ENCODE assay signal across 25 mouse cellular contexts in the genomic region with DNA sequence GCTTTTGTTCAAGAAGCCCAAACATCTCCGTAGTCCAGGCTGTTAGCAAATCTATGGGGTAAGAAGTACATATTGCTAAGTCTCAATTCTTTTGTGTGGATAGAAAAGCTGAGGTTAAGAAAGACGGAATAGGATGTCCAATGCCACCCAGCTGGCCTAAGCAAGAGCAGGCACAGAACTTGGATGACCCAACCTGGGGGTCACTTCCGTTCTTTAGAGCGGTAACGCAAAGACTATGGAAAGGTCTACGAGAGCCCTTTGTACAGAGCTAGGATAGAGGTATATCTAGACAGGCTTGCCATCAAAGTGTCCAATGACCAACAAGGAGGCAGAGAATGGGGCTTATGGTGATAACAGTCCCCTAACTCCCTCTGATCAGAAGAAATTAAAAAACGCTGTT. TPM values are rescaled to one million over a fixed set of nuclear protein-coding genes. Genes with fewer than 3 reads are reported as not detected.
A peak's percentile ranks its signal among the peaks of the same experiment; 100 is the strongest.
DNase-seq lines count a peak whose midpoint lies in the region; ATAC-seq and TF ChIP-seq lines count a peak whose summit lies in the region.
"Had no signal": no experiment of that assay in that cellular context is flagged by ENCODE, and none has a peak within 500 bp of the region (broad histone marks: within the 10 kb centered on the region; RNA-seq: fewer than 3 reads in every experiment).

No protein-coding gene starts in this region.

- H3K9ac ChIP-seq in heart, embryonic 13.5 days = no peak overlapping the region
- H3K9ac ChIP-seq in liver, embryonic 11.5 days (ENCODE audit: low read depth, low read length) = no peak overlapping the region
- H3K9ac ChIP-seq: forebrain, embryonic 13.5 days; heart, embryonic 15.5 days; hindbrain, embryonic 13.5 days; intestine, embryonic 15.5 days had no signal

- H3K4me1 ChIP-seq in heart, embryonic 13.5 days = peaks cover 27% of the 10 kb centered on the region
- peaks cover 15% of the 10 kb centered on the region for H3K4me1 ChIP-seq in liver, embryonic 11.5 days (replicated peaks; ENCODE audit: control insufficient read depth, insufficient read depth, low read length)
- H3K4me1 ChIP-seq: forebrain, embryonic 13.5 days; heart, embryonic 10.5 days; intestine, embryonic 15.5 days had no signal

- ATAC-seq in heart, embryonic 13.5 days (ENCODE audit: extremely low read depth, insufficient number of reproducible peaks, low FRiP score, low TSS enrichment) = no peak
- no peak for ATAC-seq in liver, embryonic 11.5 days (replicated peaks; ENCODE audit: low FRiP score)
- ATAC-seq: activated CD4-positive, CD25-positive, alpha-beta regulatory T cell, adult 4 months; forebrain, embryonic 13.5 days; forebrain, embryonic 16.5 days; hindbrain, embryonic 16.5 days; intestine, embryonic 15.5 days had no signal

- DNase-seq in gastrocnemius, adult 2 months = no peak
- DNase-seq in gastrocnemius, adult 18-20 months (ENCODE audit: low spot score) = no peak
- no peak for DNase-seq in heart, postnatal 25 days (ENCODE audit: low spot score)
- peak; percentile 6 for DNase-seq in liver, embryonic 11.5 days (ENCODE audit: low spot score)
- no peak for DNase-seq in liver
- DNase-seq in adrenal gland, adult 8-10 months = no peak
- DNase-seq in spleen, postnatal 4 days (ENCODE audit: low spot score in 2 of 2) = no peak
- DNase-seq: adrenal gland, postnatal 14 days; cerebellum, adult 18-20 months; cerebellum, adult 9-10 months; cerebellum, postnatal 14 days; gastrocnemius, postnatal 25 days; heart, postnatal 36 days; kidney, adult 11 months had no signal

- intact Hi-C loops in gastrocnemius, adult 2 months (cut with DNase I) = no loop called here
- intact Hi-C loops in heart, postnatal 25 days (cut with DNase I) = no loop called here

- no peaks in the 10 kb centered on the region for H3K9me3 ChIP-seq in heart, embryonic 13.5 days
- H3K9me3 ChIP-seq in liver, embryonic 11.5 days (ENCODE audit: control insufficient read depth, low read length) = no peaks in the 10 kb centered on the region
- H3K9me3 ChIP-seq: forebrain, embryonic 10.5 days; forebrain, embryonic 13.5 days; heart, embryonic 10.5 days; heart, embryonic 15.5 days; hindbrain, embryonic 10.5 days; hindbrain, embryonic 13.5 days; intestine, embryonic 15.5 days had no signal

- WGBS in heart, embryonic 13.5 days = 86% methylated on average over 7 of the region's 7 CpGs
- 88% methylated on average over 7 of the region's 7 CpGs for WGBS in liver, embryonic 11.5 days

- no peak for TF ChIP-seq CTCF in gastrocnemius, adult 2 months (IDR thresholded peaks at IDR 0.05)

- peak overlapping the region; percentile 43 for H3K27ac ChIP-seq in gastrocnemius, adult 2 months
- H3K27ac ChIP-seq in heart, embryonic 13.5 days (replicated peaks) = peak overlapping the region; percentile 8; the same call in 1 of the 2 replicates
- H3K27ac ChIP-seq in liver, embryonic 11.5 days (ENCODE audit: low read depth, low read length) = no peak overlapping the region
- H3K27ac ChIP-seq: forebrain, embryonic 10.5 days; forebrain, embryonic 13.5 days; heart, embryonic 10.5 days; hindbrain, embryonic 10.5 days; hindbrain, embryonic 13.5 days; intestine, embryonic 15.5 days had no signal

- no peaks in the 10 kb centered on the region for H3K27me3 ChIP-seq in heart, embryonic 13.5 days (replicated peaks)
- no peaks in the 10 kb centered on the region for H3K27me3 ChIP-seq in liver, embryonic 11.5 days (replicated peaks; ENCODE audit: control insufficient read depth, insufficient read depth, low read length)
- H3K27me3 ChIP-seq: forebrain, embryonic 13.5 days; heart, embryonic 15.5 days; hindbrain, embryonic 13.5 days; intestine, embryonic 15.5 days had no signal

- H3K36me3 ChIP-seq in heart, embryonic 13.5 days = no peaks in the 10 kb centered on the region
- H3K36me3 ChIP-seq in liver, embryonic 11.5 days (ENCODE audit: control insufficient read depth, insufficient read depth, low read length) = no peaks in the 10 kb centered on the region
- H3K36me3 ChIP-seq: forebrain, embryonic 10.5 days; heart, embryonic 10.5 days; heart, embryonic 15.5 days; hindbrain, embryonic 10.5 days; hindbrain, embryonic 13.5 days; intestine, embryonic 15.5 days had no signal

- no peak overlapping the region for H3K4me2 ChIP-seq in heart, embryonic 13.5 days
- no peak overlapping the region for H3K4me2 ChIP-seq in liver, embryonic 11.5 days
- H3K4me2 ChIP-seq: forebrain, embryonic 13.5 days; heart, embryonic 15.5 days; hindbrain, embryonic 13.5 days; intestine, embryonic 15.5 days had no signal

- no peak overlapping the region; the same call in 1 of the 2 replicates for H3K4me3 ChIP-seq in gastrocnemius, adult 2 months
- no peak overlapping the region for H3K4me3 ChIP-seq in heart, embryonic 13.5 days
- H3K4me3 ChIP-seq in liver, embryonic 11.5 days (ENCODE audit: low read depth, low read length) = no peak overlapping the region
- H3K4me3 ChIP-seq: forebrain, embryonic 10.5 days; forebrain, embryonic 13.5 days; heart, embryonic 10.5 days; heart, embryonic 15.5 days; hindbrain, embryonic 10.5 days; hindbrain, embryonic 13.5 days; intestine, embryonic 15.5 days had no signal

RNA-seq across cellular contexts. Expression of gene Fli1, which starts 15.3 kb away (rescaled TPM):
- total RNA-seq in gastrocnemius, adult 2 months (2021) = 1 to 10 TPM; 7.9 to 8.5 TPM
- total RNA-seq in gastrocnemius, adult 18-20 months (2021) = 1 to 10 TPM; 5.3 to 7.2 TPM
- polyA plus RNA-seq in heart, embryonic 13.5 days (2015; fragmentation: Nextera tagmentation; extraction: Ambion mirVana) = 18.3 and 18.6 TPM in 2 replicates
- total RNA-seq in heart, postnatal 25 days (2021) = 10 to 100 TPM; 26.4 to 28.2 TPM
- polyA plus RNA-seq in liver, embryonic 11.5 days (2014; fragmentation: Nextera tagmentation; extraction: Ambion mirVana) = 23.1 and 24.3 TPM in 2 replicates
- total RNA-seq in adrenal gland, adult 8-10 months (2022) = 10 to 100 TPM; 12.0 to 20.5 (median 15.5) TPM
